Comparison of ENCODE assay signal across 9 mouse cellular contexts in genomic region chr11:33097855-33098254, GRCm38 (mm10). TPM values are rescaled to one million over a fixed set of nuclear protein-coding genes. Genes with fewer than 3 reads are reported as not detected.
DNase-seq lines count a peak whose midpoint lies in the region; TF ChIP-seq lines count a peak whose summit lies in the region.
"Had no signal": no experiment of that assay in that cellular context is flagged by ENCODE, and none has a peak within 500 bp of the region (broad histone marks: within the 10 kb centered on the region; RNA-seq: fewer than 3 reads in every experiment).

No protein-coding gene starts in this region.

- no peak for TF ChIP-seq POLR2A in cerebellum, adult 2 months (IDR thresholded peaks at IDR 0.05; ENCODE audit: borderline replicate concordance, insufficient read depth, low read length)

- no peaks in the 10 kb centered on the region; the same call in 1 of the 2 replicates for H3K4me1 ChIP-seq in cerebellum, adult 2 months (ENCODE audit: control insufficient read depth, insufficient read depth, low read length)

- intact Hi-C loops in left cerebral cortex, postnatal 4 days (cut with DNase I), result no loop called here
- intact Hi-C loops in left cerebral cortex, postnatal 36 days (cut with DNase I), result no loop called here

- peak; percentile 11 to 24 for DNase-seq in cerebellum, adult 2 months
- no peak for DNase-seq in cerebellum, adult 11-12 months
- peak; percentile 55 for DNase-seq in left cerebral cortex, postnatal 4 days
- DNase-seq in left cerebral cortex, postnatal 36 days (ENCODE audit: low spot score in 2 of 2), result no peak
- DNase-seq in adrenal gland, postnatal 14 days, result peak; percentile 66
- peak; percentile 65 for DNase-seq in forelimb bud, embryonic 11.5 days (ENCODE audit: low read depth, low spot score)
- DNase-seq in lung, postnatal 25 days (ENCODE audit: low spot score), result peak; percentile 11
- no peak for DNase-seq in frontal cortex, postnatal 10 days (ENCODE audit: low spot score in 2 of 2)

- H3K27me3 ChIP-seq in cerebellum, adult 2 months (ENCODE audit: control insufficient read depth, insufficient read depth, low read length), result peaks cover 2% of the 10 kb centered on the region; the same call in 1 of the 2 replicates

- 49% methylated on average over 8 of the region's 8 CpGs for WGBS in cerebellum, adult 2 months

- peak; percentile 60; the same call in 1 of the 2 replicates for TF ChIP-seq CTCF in cerebellum, adult 2 months (IDR thresholded peaks at IDR 0.05; ENCODE audit: borderline replicate concordance, insufficient read depth, low read depth, low read length)

- H3K27ac ChIP-seq in cerebellum, adult 2 months (ENCODE audit: insufficient read depth, low read length), result no peak overlapping the region

- H3K4me3 ChIP-seq in cerebellum, adult 2 months (replicated peaks; ENCODE audit: insufficient read depth, low read depth, low read length), result no peak overlapping the region

RNA-seq across cellular contexts. Expression of gene Fgf18, which starts 49.3 kb away (rescaled TPM):
- polyA plus RNA-seq in cerebellum, adult 2 months (2012; rRNA removed), result 5.4 and 7.2 TPM in 2 replicates
- total RNA-seq in left cerebral cortex, postnatal 4 days (2021), result 1 to 10 TPM; 7.4 to 8.4 TPM
- 1 to 10 TPM; 2.9 to 3.7 TPM for total RNA-seq in left cerebral cortex, postnatal 36 days (2021)
- total RNA-seq in adrenal gland, postnatal 14 days (2021), result 2.1 TPM in 2 replicates
- total RNA-seq: neutrophil, adult 5-6 weeks had no signal

Comparison
In these comparisons a context has a peak if more than half of its experiments do, and no peak if none do; other contexts are left out.
1. DNase-seq: peak in cerebellum, adult 2 months (2 of 2), left cerebral cortex, postnatal 4 days (single experiment), adrenal gland, postnatal 14 days (single experiment), forelimb bud, embryonic 11.5 days (single experiment) and lung, postnatal 25 days (single experiment); none in cerebellum, adult 11-12 months (single experiment), left cerebral cortex, postnatal 36 days (0 of 2) and frontal cortex, postnatal 10 days (0 of 2).